Mouse (Mus musculus) testis, adult 2 months (tissue): ENCODE measurements around the gene Pten. TPM values are rescaled to one million over a fixed set of nuclear protein-coding genes. Genes with fewer than 3 reads are reported as not detected.

ENCODE experiments used
- H3K27ac ChIP-seq: fragments of 200-500 bp; 2 replicates; pipeline ENCODE4 v1.5.1; 2012; ENCODE audit warnings: low read depth, low read length; ENCODE audit not compliant: control insufficient read depth, insufficient read depth
- H3K27me3 ChIP-seq: fragments of 200-500 bp; 2 replicates; pipeline ENCODE4 v1.6.1; 2012; ENCODE audit warnings: mild to moderate bottlenecking, low read length, moderate library complexity; ENCODE audit not compliant: control insufficient read depth, insufficient read depth
- H3K36me3 ChIP-seq: fragments of 200-500 bp; 2 replicates; pipeline ENCODE4 v1.6.1; 2012; ENCODE audit warnings: mild to moderate bottlenecking, low read length; ENCODE audit not compliant: control insufficient read depth, insufficient read depth
- H3K4me1 ChIP-seq: fragments of 200-500 bp; 2 replicates; pipeline ENCODE4 v1.6.1; 2012; ENCODE audit warnings: low read length; ENCODE audit not compliant: control insufficient read depth, insufficient read depth
- H3K4me3 ChIP-seq: fragments of 200-500 bp; 2 replicates; pipeline ENCODE4 v1.5.1; 2012; ENCODE audit warnings: low read depth, mild to moderate bottlenecking, low read length, moderate library complexity, mixed read lengths; ENCODE audit not compliant: control insufficient read depth
- CTCF ChIP-seq: fragments of 200-500 bp; IDR thresholded peaks from 2 replicates; pipeline ENCODE4 v1.5.1; 2012; ENCODE audit warnings: low read depth, mild to moderate bottlenecking, inconsistent platforms, low read length, moderate library complexity; ENCODE audit not compliant: control insufficient read depth, insufficient read depth, insufficient replicate concordance
- POLR2A ChIP-seq: fragments of 200-500 bp; IDR thresholded peaks from 2 replicates; pipeline ENCODE4 v1.6.1; 2012; ENCODE audit warnings: low read depth, mild to moderate bottlenecking, inconsistent platforms, low read length, moderate library complexity; ENCODE audit not compliant: control insufficient read depth
- polyA plus RNA-seq: library from polyadenylated mRNA; depleted of rRNA; stranded (reverse); fragments of >200 nt; gene quantifications from 2 replicates; pipeline ENCODE4 v1.2.3, GENCODE M21; 2012; rRNA removed

Gene Pten
- 15.1 and 15.4 TPM in 2 replicates for polyA plus RNA-seq

- no peak for TF ChIP-seq CTCF
- TF ChIP-seq POLR2A, result peak; percentile 93
- Histone ChIP-seq H3K27ac (peak within 1 kb of the TSS; percentile 94), H3K4me1 (peaks cover 9% of the 10 kb centered on the region), H3K27me3 (no peaks in the 10 kb centered on the region), H3K36me3 (no peaks in the 10 kb centered on the region), H3K4me3 (peak within 1 kb of the TSS; percentile 94)
Measured at GRCm38 (mm10) chr19:32756900-32757725, at the start of gene Pten. Gene Pten (plus strand): TSS chr19:32757497.

- TF ChIP-seq POLR2A, result no peak
- Histone ChIP-seq H3K4me3 (no peak overlapping the region), H3K27me3 (no peaks in the 10 kb centered on the region), H3K4me1 (peaks cover 3% of the 10 kb centered on the region), H3K36me3 (no peaks in the 10 kb centered on the region; the same call in 1 of the 2 replicates), H3K27ac (no peak overlapping the region)
Measured at GRCm38 (mm10) chr19:32708996-32709395, 48.3 kb upstream of the Pten start.

GRCm38 (mm10) chr19:32710288-32710687, 47.0 kb upstream of the Pten start:
- Histone ChIP-seq H3K27ac (no peak overlapping the region), H3K36me3 (no peaks in the 10 kb centered on the region), H3K4me1 (peaks cover 3% of the 10 kb centered on the region), H3K4me3 (no peak overlapping the region), H3K27me3 (no peaks in the 10 kb centered on the region)
- no peak for TF ChIP-seq POLR2A
- TF ChIP-seq CTCF, result no peak

GRCm38 (mm10) chr19:32711761-32712541, 45.3 kb upstream of the Pten start:
- TF ChIP-seq CTCF (no peak), POLR2A (peak; percentile 89)
- H3K27me3 ChIP-seq, result no peaks in the 10 kb centered on the region
- no peaks in the 10 kb centered on the region for H3K36me3 ChIP-seq

DNA sequence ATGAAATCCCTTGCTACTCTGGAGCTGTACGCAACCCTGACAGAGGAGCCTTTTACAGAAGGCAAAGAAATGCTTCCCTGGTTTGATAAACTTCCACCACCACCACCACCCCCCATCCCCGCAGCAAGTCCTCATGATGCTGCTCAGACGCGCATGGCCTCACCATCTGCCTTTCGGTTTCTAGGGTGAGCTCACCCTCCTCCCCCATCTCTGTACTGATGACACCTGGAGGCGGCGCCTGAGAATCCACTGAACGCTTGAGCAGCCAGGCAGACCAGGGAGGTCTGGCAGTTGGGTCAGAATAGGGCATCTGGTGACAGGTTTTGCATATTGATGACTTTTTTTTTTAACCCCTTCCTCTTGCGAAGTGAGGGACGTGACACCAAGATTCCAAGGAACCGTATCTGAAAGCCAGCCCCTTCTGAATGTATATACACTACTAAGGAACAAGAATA, 44.7 kb upstream of the Pten start:
- Histone ChIP-seq H3K4me3 (peak overlapping the region; percentile 95), H3K36me3 (no peaks in the 10 kb centered on the region), H3K4me1 (peaks cover 3% of the 10 kb centered on the region), H3K27me3 (no peaks in the 10 kb centered on the region), H3K27ac (peak overlapping the region; percentile 74)
- TF ChIP-seq POLR2A (no peak), CTCF (no peak)

More at GRCm38 (mm10) chr19:32711761-32712541, 45.3 kb upstream of the Pten start:
- H3K4me1 ChIP-seq, result peaks cover 3% of the 10 kb centered on the region
- peak overlapping the region; percentile 94 for H3K27ac ChIP-seq
- H3K4me3 ChIP-seq, result peak overlapping the region; percentile 95

DNA sequence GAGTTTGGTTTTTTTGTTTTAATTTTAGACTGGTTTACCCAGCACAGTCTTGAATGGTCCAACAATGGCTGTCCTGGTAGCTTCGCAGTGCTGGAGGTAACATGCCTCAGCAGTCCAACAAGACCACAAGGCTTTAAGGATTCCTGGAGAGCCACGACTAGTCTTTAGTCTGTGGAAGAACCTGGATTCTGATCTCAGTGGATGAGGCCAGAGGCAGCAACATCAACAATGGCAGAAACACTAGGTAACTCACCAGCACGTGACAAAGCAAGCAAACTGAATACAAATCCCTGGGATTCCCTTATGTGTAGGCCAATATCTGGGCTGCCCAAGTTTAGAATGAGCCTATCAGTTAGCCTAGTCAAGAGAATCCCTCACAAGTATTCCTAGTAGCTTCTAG, 43.8 kb upstream of the Pten start:
- H3K27me3 ChIP-seq, result no peaks in the 10 kb centered on the region
- H3K4me1 ChIP-seq, result peaks cover 3% of the 10 kb centered on the region
- no peaks in the 10 kb centered on the region for H3K36me3 ChIP-seq
- no peak overlapping the region for H3K4me3 ChIP-seq
- no peak for TF ChIP-seq CTCF
- TF ChIP-seq POLR2A, result no peak
- no peak overlapping the region for H3K27ac ChIP-seq

GRCm38 (mm10) chr19:32715201-32715600, 42.1 kb upstream of the Pten start:
- TF ChIP-seq POLR2A (no peak), CTCF (peak; percentile 69; the same call in 1 of the 2 replicates)
- no peaks in the 10 kb centered on the region for H3K27me3 ChIP-seq
- no peak overlapping the region for H3K4me3 ChIP-seq
- H3K36me3 ChIP-seq, result no peaks in the 10 kb centered on the region
- H3K4me1 ChIP-seq, result peaks cover 3% of the 10 kb centered on the region
- no peak overlapping the region for H3K27ac ChIP-seq
